Mouse (Mus musculus): ENCODE data around the gene Ap1m2.

GRCm38 (mm10) chr9:21334747-21335146, 22.6 kb upstream of the Ap1m2 start:
- TF ChIP-seq EP300 (IDR thresholded peaks at IDR 0.05; ENCODE audit: low read depth) (no peak), CTCF (IDR thresholded peaks at IDR 0.05; ENCODE audit: low read depth) (no peak)

Measured in liver, embryonic 14.5 days (tissue).